Mouse (Mus musculus) layer of hippocampus, postnatal 14 days (tissue): ENCODE results near the gene Nptx2. TPM values are rescaled to one million over a fixed set of nuclear protein-coding genes. Genes with fewer than 3 reads are reported as not detected.

ENCODE experiments used
- DNase-seq, 2 experiments: peaks; one replicate each; pipeline ENCODE4 v3.0.0; 2021 to 2022; ENCODE audit warnings: low spot score in 2 of 2, mixed read lengths in 1 of 2
- total RNA-seq, 2 experiments: library from RNA; stranded (reverse); gene quantifications; 2 replicates each; pipeline ENCODE4 v1.2.3; 2021

The Nptx2 gene
- total RNA-seq, 2 experiments from 2014 or later: 64.2 to 68.9 TPM

GRCm38 (mm10) chr5:144558481-144558880 lies 12.8 kb downstream of the Nptx2 start:
- DNase-seq: no peak

GRCm38 (mm10) chr5:144565739-144566138 lies 20.0 kb downstream of the Nptx2 start:
- DNase-seq: no peak

GRCm38 (mm10) chr5:144585100-144585499 lies 39.4 kb downstream of the Nptx2 start:
- DNase-seq: no peak

- DNase-seq: no peak
Measured at GRCm38 (mm10) chr5:144591248-144591880, 45.7 kb downstream of the Nptx2 start.

- DNase-seq: peak in 1 of 2 experiments; percentile 4
Measured at GRCm38 (mm10) chr5:144594796-144595195, 49.1 kb downstream of the Nptx2 start.

Other genes starting within 250 kb of the Nptx2 start
- gene Baiap2l1, start 187.8 kb upstream of the Nptx2 start, total RNA-seq: 1 to 10 TPM in 1 of 2 experiments, under 1 TPM in 1; 0.57 to 1.4 TPM
- gene Tmem130, start 215.9 kb downstream of the Nptx2 start, total RNA-seq: 100 to 1,000 TPM; 126 to 137 TPM
- gene Trrap, start 221.8 kb downstream of the Nptx2 start, total RNA-seq: 100 to 1,000 TPM; 148 to 164 TPM